Mouse (Mus musculus): ENCODE measurements around the gene Wdr24.

Wdr24 gene

DNA sequence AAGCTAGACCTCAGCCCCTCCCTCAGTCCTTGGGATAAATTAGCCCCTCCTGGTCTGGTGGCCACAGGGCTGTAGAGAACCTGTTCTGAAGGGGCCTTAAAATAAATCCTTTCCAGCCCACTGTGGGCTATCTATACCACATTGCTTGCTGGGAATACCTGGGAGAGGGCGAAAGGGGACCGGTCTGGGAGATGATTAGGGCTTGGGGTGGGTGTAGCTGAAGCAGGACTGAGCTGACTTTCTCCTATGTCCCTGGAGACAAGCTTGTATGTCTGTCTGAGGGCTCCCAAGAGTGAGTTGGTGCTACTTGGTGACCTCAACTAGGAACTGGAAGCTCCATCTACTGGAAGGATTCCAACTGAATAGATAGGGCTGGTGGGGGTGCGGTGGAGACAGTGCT lies 53.6 kb downstream of the Wdr24 start:
- DNase-seq (ENCODE audit: inconsistent ontology term), result no peak

DNA sequence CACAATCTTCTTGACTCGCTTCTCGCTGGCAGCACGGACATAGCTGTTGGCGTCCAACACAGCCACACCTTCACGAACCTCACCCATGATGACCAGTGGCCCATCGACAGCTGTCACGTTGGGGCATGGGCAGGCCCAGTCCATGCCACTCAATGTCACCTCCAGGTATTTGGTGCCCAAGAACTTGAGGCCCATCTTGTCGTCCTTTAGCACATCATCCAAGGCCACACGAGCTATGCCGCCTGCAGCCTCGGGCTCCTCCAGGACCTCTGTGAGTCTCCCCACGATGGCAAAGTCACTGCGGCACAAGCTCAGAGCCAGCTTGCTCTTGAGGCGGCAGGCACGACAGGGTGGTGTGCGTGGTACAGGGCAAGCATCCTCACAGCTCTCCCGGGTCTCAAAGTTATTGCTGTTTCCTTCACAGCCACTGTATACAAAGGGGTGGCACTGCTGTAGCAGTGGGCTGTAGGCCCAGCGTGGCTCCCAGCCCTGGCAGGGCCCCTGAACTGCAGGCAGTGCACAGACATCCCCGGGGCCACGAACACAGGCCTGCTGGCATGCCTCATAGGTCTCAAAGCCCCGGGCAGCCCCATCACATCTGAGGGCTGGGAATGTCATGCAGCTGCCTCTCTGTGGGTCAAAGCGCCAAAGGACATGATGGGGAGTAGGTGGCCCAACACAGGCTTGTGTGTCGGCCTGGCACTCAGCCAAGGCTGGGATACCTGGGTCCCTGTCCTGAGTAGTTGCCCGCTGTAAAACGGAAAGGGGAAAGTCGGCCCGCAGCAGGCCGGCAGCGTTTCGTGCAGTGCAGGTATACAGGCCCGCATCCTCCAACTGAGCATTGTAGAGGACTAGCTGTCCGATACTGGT lies 54.5 kb downstream of the Wdr24 start:
- no peak for DNase-seq (ENCODE audit: inconsistent ontology term)

Measured in Muller cell, postnatal 12 days (primary cell).